Mouse (Mus musculus) midbrain, postnatal 0 days (tissue): ENCODE measurements around the gene Btg3. TPM values are rescaled to one million over a fixed set of nuclear protein-coding genes. Genes with fewer than 3 reads are reported as not detected.
A peak's percentile ranks its signal among the peaks of the same experiment; 100 is the strongest.

ENCODE experiments used
- ATAC-seq: fragments of 200-750 bp; cut with Nextera tagmentation; 2 replicates; pipeline ENCODE4 v1.8.0; 2017; ENCODE audit warnings: moderate number of reproducible peaks, mild to moderate bottlenecking, moderate TSS enrichment, moderate library complexity; ENCODE audit not compliant: low FRiP score
- DNase-seq: peaks from one replicate; pipeline ENCODE4 v3.0.0-alpha.2; 2015; ENCODE audit warnings: low spot score
- H3K27ac ChIP-seq: fragments of 300-500 bp; sonication (generic); 2 replicates; pipeline ENCODE4 v1.5.1; 2014; ENCODE audit warnings: low read depth, mild to moderate bottlenecking, low read length, mixed read lengths
- H3K27me3 ChIP-seq: fragments of 300-500 bp; sonication (generic); 2 replicates; pipeline ENCODE4 v1.6.1; 2014; ENCODE audit warnings: low read length, control low read depth, mixed read lengths; ENCODE audit not compliant: insufficient read depth
- H3K36me3 ChIP-seq: fragments of 300-500 bp; sonication (generic); 2 replicates; pipeline ENCODE4 v1.6.1; 2014; ENCODE audit warnings: low read length, control low read depth, mixed read lengths; ENCODE audit not compliant: insufficient read depth
- H3K4me1 ChIP-seq: fragments of 300-500 bp; sonication (generic); 2 replicates; pipeline ENCODE4 v1.6.1; 2014; ENCODE audit warnings: mild to moderate bottlenecking, control low read depth, antibody characterized with exemption, low read length, mixed read lengths; ENCODE audit not compliant: insufficient read depth
- H3K4me2 ChIP-seq: fragments of 300-500 bp; sonication (generic); 2 replicates; pipeline ENCODE4 v1.6.1; 2014; ENCODE audit warnings: low read depth, mild to moderate bottlenecking, low read length, mixed read lengths; ENCODE audit not compliant: poor library complexity, severe bottlenecking
- H3K4me3 ChIP-seq: fragments of 300-500 bp; sonication (generic); 2 replicates; pipeline ENCODE4 v1.5.1; 2014; ENCODE audit warnings: low read depth, mild to moderate bottlenecking, low read length, moderate library complexity
- H3K9ac ChIP-seq: fragments of 300-500 bp; sonication (generic); replicated peaks from 2 replicates; pipeline ENCODE4 v1.6.1; 2014; ENCODE audit warnings: mild to moderate bottlenecking, low read length, moderate library complexity, mixed read lengths; ENCODE audit not compliant: poor library complexity, severe bottlenecking
- H3K9me3 ChIP-seq: fragments of 300-500 bp; sonication (generic); 2 replicates; pipeline ENCODE4 v1.6.1; 2016; ENCODE audit warnings: low read length, control low read depth
- CTCF ChIP-seq: IDR thresholded peaks from 2 replicates; pipeline ENCODE4 v1.5.1; 2016; ENCODE audit warnings: antibody characterized with exemption, mild to moderate bottlenecking
- WGBS: fragments of 180-500 bp; shearing (Covaris S2); extraction: QIAGEN DNeasy Blood & Tissue Kit; methylation state at CpG from one replicate; pipeline ENCODE4 v1.1.7; 2014; 5-methylcytosine and 5-hydroxymethylcytosine counted together
- polyA plus RNA-seq: library from polyadenylated mRNA; unstranded; fragments of >200 nt; fragmentation: Nextera tagmentation; extraction: Ambion mirVana; gene quantifications from 2 replicates; pipeline ENCODE4 v1.2.1, GENCODE M21; 2015
- total RNA-seq: library from RNA; depleted of rRNA; stranded (reverse); fragments of >200 nt; gene quantifications from 2 replicates; pipeline ENCODE4 v1.2.3, GENCODE M21; 2014

Btg3 gene
- total and polyA plus RNA-seq, 2 experiments from 2014 or later: 10.2 to 19.8 TPM

DNA sequence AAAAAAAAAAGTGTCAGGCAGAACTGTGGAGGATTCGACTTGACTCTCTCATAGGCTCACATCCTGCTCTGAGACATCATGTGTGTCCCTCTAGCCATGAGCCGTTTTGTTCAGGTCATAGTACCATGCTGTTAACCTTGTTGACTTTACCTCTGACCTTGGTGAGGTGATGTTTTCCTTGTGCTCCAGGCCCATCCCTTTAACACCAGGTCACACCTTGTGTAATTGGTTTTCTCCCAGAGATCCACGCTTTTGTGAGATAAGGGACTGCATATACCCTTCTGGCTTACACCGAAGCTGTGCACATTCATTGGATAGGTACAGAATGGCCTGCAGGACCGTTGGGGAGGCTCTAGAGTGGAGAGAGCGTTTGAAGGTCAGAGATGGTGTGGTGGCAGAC, 67.7 kb downstream of the Btg3 start:
- no peak overlapping the region for H3K4me3 ChIP-seq
- H3K4me1 ChIP-seq: peaks cover 10% of the 10 kb centered on the region; the same call in 1 of the 2 replicates
- DNase-seq (no peak), ATAC-seq (no peak)
- WGBS: 90% methylated on average over 6 of the region's 6 CpGs
- no peaks in the 10 kb centered on the region for H3K9me3 ChIP-seq
- no peaks in the 10 kb centered on the region for H3K27me3 ChIP-seq
- H3K27ac ChIP-seq: no peak overlapping the region
- no peak overlapping the region for H3K9ac ChIP-seq
- TF ChIP-seq CTCF: no peak
- no peak overlapping the region for H3K4me2 ChIP-seq
- H3K36me3 ChIP-seq: peaks cover 4% of the 10 kb centered on the region; the same call in 1 of the 2 replicates

- Histone ChIP-seq H3K4me2 (no peak overlapping the region), H3K4me1 (peaks cover 11% of the 10 kb centered on the region), H3K9me3 (no peaks in the 10 kb centered on the region), H3K9ac (no peak overlapping the region), H3K27me3 (no peaks in the 10 kb centered on the region), H3K36me3 (peaks cover 4% of the 10 kb centered on the region; the same call in 1 of the 2 replicates), H3K27ac (no peak overlapping the region), H3K4me3 (no peak overlapping the region)
- ATAC-seq (no peak), DNase-seq (no peak)
- TF ChIP-seq CTCF: no peak
- WGBS: 94% methylated on average over 16 of the region's 16 CpGs
These were observed 69.4 kb downstream of the Btg3 start for GRCm38 (mm10) chr16:78307476-78308192.

DNA sequence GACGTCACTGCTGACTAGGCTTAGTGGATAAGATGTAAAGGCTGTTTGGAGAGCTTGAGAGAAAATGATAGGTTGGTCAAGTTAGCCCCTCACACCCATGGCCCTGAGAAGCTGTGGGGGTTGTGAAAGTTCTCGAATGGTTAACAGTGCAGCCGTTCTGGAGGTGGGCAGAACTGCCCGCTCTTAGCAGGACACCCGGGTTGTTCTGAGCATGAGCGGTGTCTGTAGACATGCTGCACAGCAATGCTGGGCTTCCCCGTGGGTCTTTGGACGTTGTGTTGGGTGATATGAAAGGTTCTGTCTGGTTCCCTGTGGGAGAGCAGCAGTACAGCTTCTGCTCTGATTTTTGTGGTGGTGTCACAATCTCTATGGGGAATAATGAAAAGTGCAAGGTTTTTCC, 70.4 kb downstream of the Btg3 start:
- Histone ChIP-seq H3K4me2 (no peak overlapping the region), H3K9me3 (no peaks in the 10 kb centered on the region), H3K36me3 (peaks cover 4% of the 10 kb centered on the region; the same call in 1 of the 2 replicates), H3K27me3 (no peaks in the 10 kb centered on the region), H3K9ac (no peak overlapping the region), H3K27ac (no peak overlapping the region), H3K4me1 (peaks cover 11% of the 10 kb centered on the region), H3K4me3 (no peak overlapping the region)
- DNase-seq: no peak
- ATAC-seq: no peak
- WGBS: 88% methylated on average over 8 of the region's 8 CpGs
- no peak for TF ChIP-seq CTCF

DNA sequence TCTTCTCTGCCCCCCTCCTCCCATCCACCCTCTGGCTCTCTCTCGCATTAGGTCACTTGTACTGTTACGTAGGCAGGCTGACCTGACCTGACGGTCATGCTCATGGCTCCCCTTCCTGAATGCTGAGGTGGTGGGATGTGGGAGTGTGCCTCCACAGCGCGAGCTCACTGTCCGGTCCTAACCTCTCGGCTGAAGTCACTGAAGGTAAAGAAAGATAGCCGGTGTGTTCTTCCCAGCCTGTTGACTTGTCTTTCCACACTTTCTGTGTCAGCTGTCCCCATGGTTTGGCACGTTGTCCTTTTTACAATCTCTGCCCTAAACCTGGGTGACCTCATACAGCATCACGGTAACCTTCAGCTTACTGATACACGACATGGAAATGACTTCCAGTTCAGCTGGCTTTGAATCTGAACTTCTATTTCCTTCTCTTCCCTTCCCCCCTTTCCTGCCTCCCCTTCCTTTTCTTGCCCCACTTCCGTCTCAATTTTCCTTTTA, 71.3 kb downstream of the Btg3 start:
- Histone ChIP-seq H3K4me1 (peaks cover 11% of the 10 kb centered on the region), H3K4me2 (no peak overlapping the region), H3K9ac (no peak overlapping the region), H3K27ac (no peak overlapping the region), H3K27me3 (no peaks in the 10 kb centered on the region), H3K9me3 (no peaks in the 10 kb centered on the region), H3K36me3 (peaks cover 2% of the 10 kb centered on the region; the same call in 1 of the 2 replicates), H3K4me3 (no peak overlapping the region)
- 83% methylated on average over 12 of the region's 12 CpGs for WGBS
- ATAC-seq (no peak), DNase-seq (no peak)
- no peak for TF ChIP-seq CTCF

DNA sequence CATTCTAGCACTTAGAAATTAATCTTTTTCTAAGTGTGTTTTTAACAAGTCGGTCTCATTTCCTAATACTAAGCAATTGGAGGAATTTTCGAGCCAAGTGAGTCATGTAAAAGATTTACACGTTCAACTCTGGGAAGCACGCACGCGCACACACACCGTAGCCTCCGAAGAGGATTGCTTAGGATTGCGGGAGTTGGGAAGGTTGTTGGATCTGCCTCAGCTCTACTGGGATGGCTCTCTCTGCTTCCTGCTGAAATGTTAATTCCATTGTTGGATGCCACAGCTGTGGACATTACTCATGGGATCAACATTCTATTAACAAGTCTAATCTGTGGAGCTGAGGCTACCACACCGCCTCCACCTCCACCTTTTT, 74.3 kb downstream of the Btg3 start:
- Histone ChIP-seq H3K4me1 (peaks cover 11% of the 10 kb centered on the region), H3K4me2 (peak overlapping the region; percentile 57), H3K9me3 (no peaks in the 10 kb centered on the region), H3K36me3 (no peaks in the 10 kb centered on the region), H3K9ac (peak overlapping the region; percentile 93), H3K27me3 (no peaks in the 10 kb centered on the region), H3K27ac (peak overlapping the region; percentile 96), H3K4me3 (peak overlapping the region; percentile 83)
- no peak for TF ChIP-seq CTCF
- ATAC-seq (no peak), DNase-seq (peak; percentile 69)
- WGBS: under 1% methylated on average over 10 of the region's 10 CpGs
